Mouse (Mus musculus) erythroblast, adult 5-6 weeks (primary cell): ENCODE results near the gene Akr1b3. TPM values are rescaled to one million over a fixed set of nuclear protein-coding genes. Genes with fewer than 3 reads are reported as not detected.

Experiments
- ATAC-seq: replicated peaks from 2 replicates; pipeline ENCODE4 v1.8.0; 2016; ENCODE audit warnings: moderate number of reproducible peaks, mild to moderate bottlenecking, moderate TSS enrichment, inconsistent platforms; ENCODE audit not compliant: poor library complexity, low FRiP score, severe bottlenecking
- total RNA-seq, 2 experiments: library from RNA; stranded (forward) in 1 of 2; stranded (reverse) in 1 of 2; fragments of 150-400 nt in 1 of 2; fragments of 200-764, 138-1000 nt in 1 of 2; gene quantifications; 2 replicates each; pipeline versions ENCODE4 v1.2.3 to v1.2.4; 2015 to 2017; ENCODE audit warnings: low replicate concordance in 2 of 2

The Akr1b3 gene
- total RNA-seq, 2 experiments from 2014 or later, result 27.4 to 72.8 TPM

- ATAC-seq, result no peak
Measured at GRCm38 (mm10) chr6:34274346-34274745, 42.9 kb downstream of the Akr1b3 start.

- no peak for ATAC-seq
Measured at GRCm38 (mm10) chr6:34273073-34273472, 44.2 kb downstream of the Akr1b3 start.

- ATAC-seq, result no peak
Measured at GRCm38 (mm10) chr6:34272462-34272861, 44.8 kb downstream of the Akr1b3 start.

- ATAC-seq, result no peak
Measured at GRCm38 (mm10) chr6:34270717-34271116, 46.6 kb downstream of the Akr1b3 start.

- no peak for ATAC-seq
Measured at GRCm38 (mm10) chr6:34258546-34258945, 58.7 kb downstream of the Akr1b3 start.

Other genes starting within 250 kb of the Akr1b3 start
- 5.8 and 10.7 TPM in 2 replicates for gene Slc35b4, start 140.4 kb downstream of the Akr1b3 start, total RNA-seq (2015; ENCODE audit: low replicate concordance)
- 9.2 and 9.5 TPM in 2 replicates for gene Slc35b4, start 140.4 kb downstream of the Akr1b3 start, total RNA-seq (2017; ENCODE audit: low replicate concordance)
- not detected in 2 replicates for gene Akr1b8, start 36.6 kb upstream of the Akr1b3 start, total RNA-seq (2015; ENCODE audit: low replicate concordance)
- not detected in 2 replicates for gene Akr1b8, start 36.6 kb upstream of the Akr1b3 start, total RNA-seq (2017; ENCODE audit: low replicate concordance)
- 8.2 and 10.2 TPM in 2 replicates for gene Akr1b10, start 66.7 kb upstream of the Akr1b3 start, total RNA-seq (2015; ENCODE audit: low replicate concordance)
- 3.5 and 7.1 TPM in 2 replicates for gene Akr1b10, start 66.7 kb upstream of the Akr1b3 start, total RNA-seq (2017; ENCODE audit: low replicate concordance)
- gene Akr1b7, start 94.9 kb upstream of the Akr1b3 start, total RNA-seq (2015; ENCODE audit: low replicate concordance), result 1.3 TPM in 1 of 2 replicates, not detected in the other
- not detected in 2 replicates for gene Akr1b7, start 94.9 kb upstream of the Akr1b3 start, total RNA-seq (2017; ENCODE audit: low replicate concordance)
- 601 and 720 TPM in 2 replicates for gene Bpgm, start 158.7 kb upstream of the Akr1b3 start, total RNA-seq (2015; ENCODE audit: low replicate concordance)
- 1,621 and 2,086 TPM in 2 replicates for gene Bpgm, start 158.7 kb upstream of the Akr1b3 start, total RNA-seq (2017; ENCODE audit: low replicate concordance)